Mouse (Mus musculus): ENCODE measurements around the gene Auts2. TPM values are rescaled to one million over a fixed set of nuclear protein-coding genes. Genes with fewer than 3 reads are reported as not detected.

Auts2 gene
- polyA plus RNA-seq, 1 experiment from 2014 or later: 24.7 TPM

- H3K36me3 ChIP-seq: no peaks in the 10 kb centered on the region
- 89% methylated on average over 7 of the region's 7 CpGs for WGBS
These were observed 878.5 kb downstream of the Auts2 start for GRCm38 (mm10) chr5:131664657-131665056.

DNA sequence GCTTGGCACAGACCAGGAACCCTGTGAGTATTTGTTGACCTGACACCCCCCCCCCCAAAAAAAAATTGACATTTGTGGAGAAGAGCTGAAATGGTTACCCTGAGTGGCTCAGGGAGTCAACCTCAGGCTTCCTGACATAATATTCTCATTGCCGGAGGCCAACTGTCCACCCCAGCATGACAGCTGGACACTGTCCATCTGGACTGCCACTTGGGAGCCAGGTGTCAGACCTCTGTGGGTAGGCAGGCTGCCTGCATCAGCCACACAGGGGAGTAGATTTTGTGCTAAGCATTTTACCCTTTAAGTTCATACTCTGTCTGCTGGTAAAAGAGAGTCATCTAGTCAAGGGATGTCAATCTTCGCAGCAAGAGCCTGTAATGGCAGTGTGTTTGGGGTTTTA lies 880.5 kb downstream of the Auts2 start:
- Histone ChIP-seq H3K36me3 (no peaks in the 10 kb centered on the region), H3K27me3 (ENCODE audit: insufficient read depth, poor library complexity, severe bottlenecking) (no peaks in the 10 kb centered on the region), H3K4me3 (no peak overlapping the region), H3K4me1 (no peaks in the 10 kb centered on the region), H3K27ac (no peak overlapping the region), H3K9me3 (no peaks in the 10 kb centered on the region)
- 87% methylated on average over 2 of the region's 2 CpGs for WGBS
- DNase-seq (ENCODE audit: low spot score): no peak

More at GRCm38 (mm10) chr5:131664657-131665056, 878.5 kb downstream of the Auts2 start:
- Histone ChIP-seq H3K27ac (no peak overlapping the region), H3K4me1 (no peaks in the 10 kb centered on the region), H3K4me3 (no peak overlapping the region), H3K9me3 (no peaks in the 10 kb centered on the region), H3K27me3 (ENCODE audit: insufficient read depth, poor library complexity, severe bottlenecking) (no peaks in the 10 kb centered on the region)
- DNase-seq (ENCODE audit: low spot score): no peak

DNA sequence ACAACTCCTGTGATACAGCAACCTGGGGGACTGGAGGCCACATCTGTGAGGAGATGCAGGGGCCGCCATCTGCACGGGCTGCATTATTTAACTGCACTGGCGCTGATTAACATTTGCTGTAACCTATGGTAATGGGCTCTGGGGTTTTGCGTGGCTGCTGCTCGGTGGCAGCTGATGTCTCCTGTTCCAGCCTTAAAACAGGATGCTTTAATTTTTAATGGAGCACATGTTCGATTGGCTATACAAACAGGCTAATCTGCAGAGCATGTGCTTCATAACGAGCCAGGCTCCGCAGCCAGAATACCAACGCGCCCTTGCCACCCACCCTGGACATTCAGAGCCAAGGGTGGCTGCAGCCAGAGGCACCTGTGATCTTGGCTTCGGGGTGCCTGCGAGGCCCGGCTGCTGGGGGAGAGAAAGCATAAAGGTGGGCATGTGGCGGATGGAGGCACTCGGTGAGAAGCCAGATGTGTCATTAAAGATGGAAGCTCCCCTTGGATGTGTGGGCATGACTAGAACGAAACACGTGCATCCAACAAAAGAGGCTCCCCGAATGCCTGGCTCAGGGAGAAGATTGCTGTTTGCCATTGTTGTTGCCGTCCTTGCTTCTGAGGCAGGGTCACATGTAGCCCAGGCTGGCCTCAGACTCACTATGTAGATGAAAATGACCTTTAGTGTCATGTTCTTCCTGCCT lies 884.2 kb downstream of the Auts2 start:
- H3K4me3 ChIP-seq: no peak overlapping the region
- DNase-seq (ENCODE audit: low spot score): no peak
- no peaks in the 10 kb centered on the region for H3K9me3 ChIP-seq
- no peaks in the 10 kb centered on the region for H3K27me3 ChIP-seq (ENCODE audit: insufficient read depth, poor library complexity, severe bottlenecking)
- 93% methylated on average over 19 of the region's 19 CpGs for WGBS
- 0 out of 2 replicates have a peak, but pooled peaks cover 3% of the 10 kb centered on the region for H3K4me1 ChIP-seq
- no peak overlapping the region for H3K27ac ChIP-seq
- no peaks in the 10 kb centered on the region for H3K36me3 ChIP-seq

GRCm38 (mm10) chr5:131654206-131654605 lies 888.9 kb downstream of the Auts2 start:
- no peaks in the 10 kb centered on the region for H3K36me3 ChIP-seq
- H3K4me1 ChIP-seq: peaks cover 20% of the 10 kb centered on the region
- 88% methylated on average over 7 of the region's 7 CpGs for WGBS
- H3K27ac ChIP-seq: no peak overlapping the region
- no peak overlapping the region for H3K4me3 ChIP-seq
- no peaks in the 10 kb centered on the region for H3K27me3 ChIP-seq (ENCODE audit: insufficient read depth, poor library complexity, severe bottlenecking)
- no peaks in the 10 kb centered on the region for H3K9me3 ChIP-seq
- DNase-seq (ENCODE audit: low spot score): no peak

- peak overlapping the region; percentile 78 for H3K27ac ChIP-seq
- H3K4me1 ChIP-seq: peaks cover 37% of the 10 kb centered on the region
- H3K9me3 ChIP-seq: no peaks in the 10 kb centered on the region
- WGBS: 38% methylated on average over 11 of the region's 11 CpGs
- H3K4me3 ChIP-seq: no peak overlapping the region
- DNase-seq (ENCODE audit: low spot score): no peak
- no peaks in the 10 kb centered on the region for H3K27me3 ChIP-seq (ENCODE audit: insufficient read depth, poor library complexity, severe bottlenecking)
- no peaks in the 10 kb centered on the region for H3K36me3 ChIP-seq
These were observed 892.7 kb downstream of the Auts2 start for GRCm38 (mm10) chr5:131650381-131650891.

DNA sequence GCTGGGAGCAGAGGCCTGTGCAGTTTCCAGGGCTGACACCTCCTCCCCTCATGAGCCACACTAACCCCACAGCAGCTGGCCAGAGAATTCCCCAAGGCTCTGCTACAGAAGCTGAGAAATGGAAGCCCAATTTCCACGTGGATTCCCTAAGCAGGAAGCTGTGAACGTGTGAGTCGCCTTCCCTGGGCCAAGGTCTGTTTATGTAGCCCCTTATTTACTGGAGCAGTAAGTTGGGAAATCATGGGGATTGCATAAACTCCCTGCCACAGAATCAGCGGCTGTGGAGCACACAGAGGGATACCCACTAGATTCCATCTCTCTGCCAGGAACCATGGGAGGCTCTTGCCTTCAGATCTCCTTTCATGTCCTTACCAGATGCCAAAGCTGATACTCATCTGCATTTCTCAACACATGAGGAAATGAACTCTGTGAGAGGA lies 895.4 kb downstream of the Auts2 start:
- WGBS: 18% methylated on average over 4 of the region's 4 CpGs
- peaks cover 41% of the 10 kb centered on the region for H3K4me1 ChIP-seq
- H3K27ac ChIP-seq: peak overlapping the region; percentile 72; the same call in 1 of the 2 replicates

DNA sequence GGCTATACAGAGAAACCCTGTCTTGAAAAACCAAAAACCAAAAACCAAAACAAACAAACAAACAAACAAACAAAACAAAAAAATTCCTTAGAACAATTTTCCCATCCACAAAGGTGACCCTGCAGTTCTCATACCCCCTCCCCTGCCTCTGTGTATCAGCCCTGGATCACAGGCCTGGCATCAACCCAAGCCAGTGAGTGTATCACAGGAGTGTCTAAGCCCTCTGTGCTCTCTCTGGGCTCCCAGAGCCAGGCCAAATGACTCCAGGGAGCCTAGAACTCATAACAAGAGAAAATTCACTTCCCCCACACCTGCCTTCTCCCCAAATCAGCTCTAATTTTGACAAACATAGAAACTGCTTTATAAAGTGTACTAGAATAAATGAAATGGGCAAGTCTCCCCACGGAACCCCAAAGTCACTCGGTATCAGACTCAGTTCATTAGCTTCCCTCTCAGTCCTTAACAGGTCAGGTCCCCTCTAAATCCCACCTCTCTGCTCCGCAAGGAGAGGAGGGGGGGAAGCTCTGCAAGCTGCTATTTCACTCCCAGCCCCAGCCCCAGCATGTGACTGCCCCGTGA lies 896.0 kb downstream of the Auts2 start:
- Histone ChIP-seq H3K4me3 (no peak overlapping the region), H3K27me3 (ENCODE audit: insufficient read depth, poor library complexity, severe bottlenecking) (peaks cover 4% of the 10 kb centered on the region; the same call in 1 of the 2 replicates), H3K36me3 (no peaks in the 10 kb centered on the region), H3K9me3 (no peaks in the 10 kb centered on the region), H3K27ac (peak overlapping the region; percentile 72; the same call in 1 of the 2 replicates), H3K4me1 (peaks cover 46% of the 10 kb centered on the region)
- DNase-seq (ENCODE audit: low spot score): no peak
- 39% methylated on average over 4 of the region's 4 CpGs for WGBS

More for the DNA sequence above, 895.4 kb downstream of the Auts2 start:
- no peak overlapping the region for H3K4me3 ChIP-seq
- DNase-seq (ENCODE audit: low spot score): peak; percentile 81
- H3K9me3 ChIP-seq: no peaks in the 10 kb centered on the region
- peaks cover 4% of the 10 kb centered on the region; the same call in 1 of the 2 replicates for H3K27me3 ChIP-seq (ENCODE audit: insufficient read depth, poor library complexity, severe bottlenecking)
- H3K36me3 ChIP-seq: no peaks in the 10 kb centered on the region

- H3K9me3 ChIP-seq: no peaks in the 10 kb centered on the region
- no peak overlapping the region for H3K4me3 ChIP-seq
- DNase-seq (ENCODE audit: low spot score): no peak
- H3K27ac ChIP-seq: no peak overlapping the region
- peaks cover 48% of the 10 kb centered on the region for H3K4me1 ChIP-seq
- no peaks in the 10 kb centered on the region for H3K36me3 ChIP-seq
- 89% methylated on average over 10 of the region's 10 CpGs for WGBS
- H3K27me3 ChIP-seq (ENCODE audit: insufficient read depth, poor library complexity, severe bottlenecking): peaks cover 4% of the 10 kb centered on the region; the same call in 1 of the 2 replicates
These were observed 896.9 kb downstream of the Auts2 start for GRCm38 (mm10) chr5:131646192-131646775.

DNA sequence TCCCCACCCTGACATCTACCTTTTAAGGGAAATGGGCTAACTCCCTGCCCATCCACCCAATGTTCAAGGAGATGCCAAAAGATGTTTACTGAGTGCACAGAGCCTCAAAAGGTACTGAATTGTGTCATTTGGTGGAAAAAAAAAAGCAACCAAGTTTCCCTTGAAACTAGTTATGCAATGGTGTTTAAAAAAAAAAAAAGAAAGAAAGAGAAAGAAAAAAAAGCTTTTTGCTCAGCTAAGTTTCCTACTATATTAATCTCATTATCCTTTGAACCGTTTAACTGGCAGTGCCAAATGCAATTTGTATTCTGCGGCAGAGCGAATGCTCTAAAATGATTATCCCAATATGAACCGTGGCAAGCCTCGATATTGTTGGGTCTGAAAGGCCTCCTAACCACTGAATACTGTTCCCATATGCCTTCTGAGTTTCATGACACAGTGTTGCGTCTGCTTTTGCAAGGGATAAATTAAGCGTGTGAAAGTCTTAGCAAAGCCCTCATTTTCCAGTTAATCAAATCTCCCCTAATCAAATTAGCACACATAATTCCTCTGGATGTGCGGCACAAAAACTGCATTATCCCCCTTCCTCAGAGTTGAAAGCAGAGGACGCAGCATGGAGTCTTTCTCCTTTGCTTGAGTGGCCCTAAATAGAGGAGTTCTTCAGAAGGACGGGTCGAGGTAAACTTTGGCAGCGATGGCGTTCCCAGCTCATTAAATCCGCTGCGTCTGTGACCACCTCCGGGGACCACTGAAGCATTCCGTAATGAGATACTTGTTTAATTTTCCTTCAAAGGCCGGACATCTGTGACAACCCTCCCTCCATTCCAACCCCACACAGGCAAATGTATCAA lies 897.6 kb downstream of the Auts2 start:
- peaks cover 42% of the 10 kb centered on the region for H3K4me1 ChIP-seq
- WGBS: 88% methylated on average over 18 of the region's 18 CpGs
- peaks cover 4% of the 10 kb centered on the region; the same call in 1 of the 2 replicates for H3K27me3 ChIP-seq (ENCODE audit: insufficient read depth, poor library complexity, severe bottlenecking)
- H3K36me3 ChIP-seq: no peaks in the 10 kb centered on the region
- H3K27ac ChIP-seq: no peak overlapping the region
- no peak for DNase-seq (ENCODE audit: low spot score)
- H3K4me3 ChIP-seq: no peak overlapping the region
- H3K9me3 ChIP-seq: no peaks in the 10 kb centered on the region

DNA sequence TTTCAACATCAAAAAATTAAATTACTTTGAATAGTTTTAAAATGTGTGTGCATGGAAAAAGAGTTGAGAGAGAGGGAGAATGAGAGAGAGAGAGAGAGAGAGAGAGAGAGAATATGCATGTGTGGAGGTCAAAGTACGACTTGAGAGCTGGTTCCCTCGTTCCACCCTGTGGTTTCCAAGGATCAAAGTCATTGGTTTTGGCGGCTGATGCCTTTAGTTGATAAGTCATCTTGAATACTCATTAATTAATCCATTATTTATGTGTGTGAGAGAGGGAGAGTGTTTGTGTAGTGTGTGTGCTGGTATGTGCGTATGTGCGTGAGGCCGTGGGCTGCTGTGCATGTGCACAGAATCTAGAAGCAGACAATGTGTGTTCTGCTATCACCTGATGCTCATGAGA lies 898.8 kb downstream of the Auts2 start:
- H3K27ac ChIP-seq: no peak overlapping the region
- H3K36me3 ChIP-seq: no peaks in the 10 kb centered on the region
- H3K4me1 ChIP-seq: peaks cover 31% of the 10 kb centered on the region
- WGBS: 92% methylated on average over 6 of the region's 6 CpGs
- no peak overlapping the region for H3K4me3 ChIP-seq
- H3K9me3 ChIP-seq: no peaks in the 10 kb centered on the region
- peaks cover 4% of the 10 kb centered on the region; the same call in 1 of the 2 replicates for H3K27me3 ChIP-seq (ENCODE audit: insufficient read depth, poor library complexity, severe bottlenecking)
- DNase-seq (ENCODE audit: low spot score): no peak

GRCm38 (mm10) chr5:131643176-131644174 lies 899.7 kb downstream of the Auts2 start:
- Histone ChIP-seq H3K27ac (peak overlapping the region; percentile 57; the same call in 1 of the 2 replicates), H3K36me3 (no peaks in the 10 kb centered on the region), H3K4me1 (peaks cover 29% of the 10 kb centered on the region), H3K4me3 (no peak overlapping the region), H3K27me3 (ENCODE audit: insufficient read depth, poor library complexity, severe bottlenecking) (peaks cover 4% of the 10 kb centered on the region; the same call in 1 of the 2 replicates), H3K9me3 (no peaks in the 10 kb centered on the region)
- WGBS: 73% methylated on average over 23 of the region's 23 CpGs
- no peak for DNase-seq (ENCODE audit: low spot score)
